Mouse (Mus musculus) kidney, embryonic 16.5 days (tissue): ENCODE measurements at regions not wholly inside any gene's neighbourhood (a gene's known extent, or its start where the extent isn't known, plus 50 kb on each side); places are given as distances from the start of the nearest gene placed in this dataset.
"Not testable (repeated sequence)": the region's sequence is repeated elsewhere in the genome, so short reads cannot be mapped to it uniquely, and the experiment has no call there.

Experiments used
- ATAC-seq: fragments of 200-750 bp; cut with Nextera tagmentation; 2 replicates; pipeline ENCODE4 v1.8.0; 2017; ENCODE audit warnings: moderate TSS enrichment; ENCODE audit not compliant: low FRiP score, low TSS enrichment
- H3K27ac ChIP-seq: fragments of 300-500 bp; sonication (generic); 2 replicates; pipeline ENCODE4 v1.5.1; 2014; ENCODE audit warnings: low read length
- H3K27me3 ChIP-seq: fragments of 300-500 bp; sonication (generic); 2 replicates; pipeline ENCODE4 v1.6.1; 2014; ENCODE audit warnings: low read length, control low read depth, mixed read lengths; ENCODE audit not compliant: insufficient read depth
- H3K36me3 ChIP-seq: fragments of 300-500 bp; sonication (generic); 2 replicates; pipeline ENCODE4 v1.6.1; 2014; ENCODE audit warnings: low read length, control low read depth, mixed read lengths; ENCODE audit not compliant: insufficient read depth
- H3K4me1 ChIP-seq: fragments of 300-500 bp; sonication (generic); 2 replicates; pipeline ENCODE4 v1.6.1; 2014; ENCODE audit warnings: low read length, control low read depth, mixed read lengths; ENCODE audit not compliant: insufficient read depth
- H3K4me2 ChIP-seq: fragments of 300-500 bp; sonication (generic); replicated peaks from 2 replicates; pipeline ENCODE4 v1.6.1; 2014; ENCODE audit warnings: low read depth, low read length
- H3K4me3 ChIP-seq: fragments of 300-500 bp; sonication (generic); 2 replicates; pipeline ENCODE4 v1.5.1; 2014; ENCODE audit warnings: mild to moderate bottlenecking, low read length
- H3K9ac ChIP-seq: fragments of 300-500 bp; sonication (generic); replicated peaks from 2 replicates; pipeline ENCODE4 v1.6.1; 2014; ENCODE audit warnings: low read length
- H3K9me3 ChIP-seq: fragments of 300-500 bp; sonication (generic); 2 replicates; pipeline ENCODE4 v1.6.1; 2016; ENCODE audit warnings: low read length, control low read depth
- whole genome bisulfite sequencing: fragments of 180-500 bp; shearing (Covaris S2); extraction: QIAGEN DNeasy Blood & Tissue Kit; methylation state at CpG from one replicate; pipeline ENCODE4 v1.1.7; 2014; 5-methylcytosine and 5-hydroxymethylcytosine counted together

DNA sequence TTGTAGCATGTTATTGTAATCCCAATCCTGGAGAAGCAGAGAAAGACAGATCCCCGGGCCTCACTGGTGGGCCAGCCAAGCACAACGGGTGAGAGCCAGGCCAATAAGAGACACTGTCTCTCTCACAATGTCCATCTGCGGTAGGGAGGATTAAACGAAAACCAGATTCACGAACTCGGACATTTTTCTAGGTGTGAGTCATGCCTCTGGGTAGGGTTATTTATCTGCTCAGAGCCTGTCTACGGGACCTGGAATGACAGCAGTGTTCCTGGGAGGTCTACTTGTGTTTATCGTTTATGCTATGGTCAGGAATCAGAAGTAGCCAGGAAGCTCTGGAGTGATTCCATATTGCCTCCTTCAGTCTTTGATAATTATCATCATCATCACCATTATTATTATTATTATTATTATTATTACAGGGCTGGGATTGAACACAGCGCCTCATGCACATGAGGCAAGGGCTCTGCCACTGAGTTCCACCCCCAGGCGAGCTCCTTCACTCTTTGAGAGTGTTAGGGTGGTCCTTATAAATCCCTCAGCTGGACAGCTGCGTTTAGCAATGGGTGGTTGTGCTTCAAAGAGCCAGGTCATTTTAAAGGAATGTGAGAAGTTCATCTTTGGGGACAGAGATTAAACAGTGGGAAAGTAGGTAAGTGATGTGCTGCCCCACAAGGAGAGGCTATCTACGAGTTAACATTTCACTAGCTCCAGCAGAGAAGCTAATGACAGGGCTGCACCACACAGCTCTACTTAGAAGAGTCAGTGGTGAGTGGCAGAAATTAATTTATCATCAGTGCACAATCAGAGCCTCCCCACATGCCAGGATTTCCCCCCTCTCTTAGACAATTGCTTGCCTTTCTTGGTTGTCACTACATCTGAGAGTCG is 116.3 kb downstream of the Enc1 start:
- Histone ChIP-seq H3K4me3 (no peak overlapping the region), H3K4me2 (no peak overlapping the region), H3K27ac (no peak overlapping the region), H3K27me3 (no peaks in the 10 kb centered on the region), H3K9ac (no peak overlapping the region), H3K4me1 (0 out of 2 replicates have a peak, but pooled peaks cover 4% of the 10 kb centered on the region), H3K9me3 (no peaks in the 10 kb centered on the region), H3K36me3 (no peaks in the 10 kb centered on the region)
- WGBS, result 46% methylated on average over 13 of the region's 13 CpGs
- ATAC-seq, result peak; percentile 35; the same call in 1 of the 2 replicates

DNA sequence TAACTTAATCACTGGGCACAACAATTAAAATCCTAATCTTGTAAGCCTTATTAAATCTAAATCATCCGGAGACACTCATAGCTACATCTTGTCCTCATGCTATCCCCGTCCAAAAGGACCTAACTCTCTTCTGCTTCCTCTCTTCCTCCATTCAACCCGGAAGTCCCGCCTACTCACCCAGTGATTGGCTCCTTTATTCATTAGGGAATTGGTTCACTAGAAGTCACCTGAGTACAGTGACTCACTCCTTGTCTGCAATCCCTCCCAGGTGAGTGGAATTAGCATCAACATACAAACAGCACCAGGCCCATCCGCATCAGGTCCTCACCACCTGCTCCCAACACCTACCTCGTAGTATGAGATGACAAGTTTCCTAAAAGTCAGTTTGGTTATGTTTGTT is 114.5 kb downstream of the Enc1 start:
- not testable (repeated sequence) for H3K9me3 ChIP-seq, H3K4me1 ChIP-seq, ATAC-seq, H3K4me2 ChIP-seq, H3K27me3 ChIP-seq, H3K9ac ChIP-seq, H3K27ac ChIP-seq, H3K36me3 ChIP-seq, H3K4me3 ChIP-seq
- WGBS, result 92% methylated on average over 6 of the region's 6 CpGs

DNA sequence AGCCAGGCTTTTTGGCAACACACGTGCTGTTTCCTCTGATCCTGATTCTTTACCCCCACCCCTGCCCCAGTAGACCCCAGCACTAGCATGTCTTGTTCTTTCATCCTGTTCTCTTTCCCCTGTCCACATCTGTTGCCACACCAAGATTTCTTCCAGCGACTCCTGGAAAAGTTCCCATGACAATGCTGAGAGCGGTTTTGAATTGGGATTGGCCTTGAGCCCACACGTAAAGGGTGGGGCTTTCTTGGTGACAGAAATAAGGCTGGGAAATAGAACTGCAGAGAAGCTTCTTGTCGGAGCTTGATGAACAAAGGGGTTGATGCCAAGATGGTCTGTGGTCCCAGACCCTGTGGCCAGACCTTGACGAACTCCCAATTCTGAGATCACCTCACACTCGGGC is 106.8 kb downstream of the Enc1 start:
- no peak for ATAC-seq
- Histone ChIP-seq H3K4me3 (no peak overlapping the region), H3K27me3 (no peaks in the 10 kb centered on the region), H3K9ac (no peak overlapping the region), H3K27ac (no peak overlapping the region), H3K4me2 (no peak overlapping the region), H3K36me3 (no peaks in the 10 kb centered on the region), H3K9me3 (no peaks in the 10 kb centered on the region), H3K4me1 (no peaks in the 10 kb centered on the region)
- WGBS, result 70% methylated on average over 7 of the region's 7 CpGs

DNA sequence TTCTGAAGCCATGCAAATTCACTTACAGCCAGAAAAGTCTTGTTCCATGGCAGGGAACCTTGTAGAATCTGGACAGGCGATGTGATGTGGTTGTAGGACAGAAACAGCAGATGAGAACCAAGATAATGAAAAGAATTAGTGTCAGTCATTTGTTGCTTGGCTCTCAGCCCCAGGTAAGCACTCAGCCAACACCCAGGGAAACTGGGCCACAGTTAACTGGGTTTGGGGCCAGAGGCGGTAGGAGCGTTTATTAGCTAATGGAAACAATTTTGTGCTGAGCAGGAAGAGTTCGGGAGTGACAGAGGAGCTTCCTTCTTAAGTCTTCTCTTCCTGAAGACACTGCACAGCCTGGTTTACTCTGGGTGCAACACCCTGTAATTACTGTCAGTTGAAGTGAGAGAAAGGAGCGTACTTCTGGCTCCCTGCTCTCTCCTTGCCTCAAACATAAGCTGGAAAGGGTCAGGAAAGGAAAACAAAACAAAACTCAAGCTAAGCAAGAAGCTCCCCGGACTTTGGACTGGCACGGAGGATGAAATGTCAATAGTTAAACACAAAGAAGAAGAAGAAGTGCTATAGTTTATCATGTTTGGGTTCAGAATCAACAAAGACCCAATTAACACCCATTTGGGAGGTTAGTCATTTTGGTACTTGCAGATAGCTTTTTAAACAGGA is 100.4 kb downstream of the Enc1 start:
- no peaks in the 10 kb centered on the region for H3K9me3 ChIP-seq
- H3K36me3 ChIP-seq, result no peaks in the 10 kb centered on the region
- no peak overlapping the region for H3K9ac ChIP-seq
- no peak for ATAC-seq
- no peak overlapping the region for H3K4me3 ChIP-seq
- 38% methylated on average over 7 of the region's 7 CpGs for WGBS
- H3K27ac ChIP-seq, result no peak overlapping the region
- no peak overlapping the region for H3K4me2 ChIP-seq
- H3K27me3 ChIP-seq, result no peaks in the 10 kb centered on the region
- H3K4me1 ChIP-seq, result peaks cover 16% of the 10 kb centered on the region; the same call in 1 of the 2 replicates

DNA sequence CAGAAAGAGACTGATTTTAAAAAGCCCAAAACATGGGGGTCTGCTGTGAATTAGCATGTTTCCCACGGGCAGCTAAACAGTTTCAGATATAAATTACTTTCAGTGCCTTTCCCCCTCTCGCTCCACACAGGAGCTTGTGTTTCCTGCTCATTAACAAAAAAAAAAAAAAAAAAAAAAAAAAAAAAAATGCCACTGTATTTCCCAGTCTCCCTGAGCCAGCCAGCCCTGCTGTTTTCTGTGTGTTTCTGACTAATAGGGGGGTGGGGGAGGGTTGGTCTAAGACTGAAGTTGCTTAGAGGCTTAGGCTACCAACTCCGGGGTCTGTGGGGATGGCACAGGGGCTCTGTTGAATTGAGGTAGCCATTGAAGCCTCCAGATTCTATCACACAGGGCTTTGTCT is 97.0 kb downstream of the Enc1 start:
- H3K27ac ChIP-seq, result no peak overlapping the region
- ATAC-seq, result no peak
- 15% methylated on average over 3 of the region's 3 CpGs for whole genome bisulfite sequencing
- no peak overlapping the region for H3K9ac ChIP-seq
- peaks cover 16% of the 10 kb centered on the region; the same call in 1 of the 2 replicates for H3K4me1 ChIP-seq
- H3K9me3 ChIP-seq, result no peaks in the 10 kb centered on the region
- no peaks in the 10 kb centered on the region for H3K27me3 ChIP-seq
- H3K4me2 ChIP-seq, result no peak overlapping the region
- no peak overlapping the region for H3K4me3 ChIP-seq
- no peaks in the 10 kb centered on the region for H3K36me3 ChIP-seq

DNA sequence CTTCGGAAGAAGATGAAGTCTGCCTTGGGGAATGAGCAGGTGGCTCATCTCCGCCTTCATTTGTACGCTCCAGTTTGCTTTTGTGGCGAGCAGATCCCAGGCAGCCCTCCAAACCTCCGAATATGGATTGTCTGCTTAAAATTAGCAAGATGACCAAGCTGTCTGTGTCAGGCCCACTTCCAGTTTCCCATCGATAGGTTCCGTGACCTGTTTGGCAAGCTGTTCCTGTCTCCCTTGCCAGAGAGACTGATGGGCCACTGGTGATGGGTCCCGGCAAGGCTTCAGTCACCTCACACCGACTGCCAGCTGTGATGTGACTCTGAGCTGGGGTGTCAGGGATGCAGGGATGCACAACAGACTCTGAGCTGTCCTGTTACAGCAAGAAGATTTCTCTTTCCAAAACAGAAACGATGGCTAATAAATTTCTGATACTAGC is 96.4 kb downstream of the Enc1 start:
- 49% methylated on average over 10 of the region's 10 CpGs for WGBS
- H3K9ac ChIP-seq, result no peak overlapping the region
- H3K36me3 ChIP-seq, result no peaks in the 10 kb centered on the region
- no peaks in the 10 kb centered on the region for H3K9me3 ChIP-seq
- no peaks in the 10 kb centered on the region for H3K27me3 ChIP-seq
- H3K27ac ChIP-seq, result no peak overlapping the region
- no peak overlapping the region for H3K4me2 ChIP-seq
- H3K4me3 ChIP-seq, result no peak overlapping the region
- peaks cover 16% of the 10 kb centered on the region; the same call in 1 of the 2 replicates for H3K4me1 ChIP-seq
- ATAC-seq, result no peak

DNA sequence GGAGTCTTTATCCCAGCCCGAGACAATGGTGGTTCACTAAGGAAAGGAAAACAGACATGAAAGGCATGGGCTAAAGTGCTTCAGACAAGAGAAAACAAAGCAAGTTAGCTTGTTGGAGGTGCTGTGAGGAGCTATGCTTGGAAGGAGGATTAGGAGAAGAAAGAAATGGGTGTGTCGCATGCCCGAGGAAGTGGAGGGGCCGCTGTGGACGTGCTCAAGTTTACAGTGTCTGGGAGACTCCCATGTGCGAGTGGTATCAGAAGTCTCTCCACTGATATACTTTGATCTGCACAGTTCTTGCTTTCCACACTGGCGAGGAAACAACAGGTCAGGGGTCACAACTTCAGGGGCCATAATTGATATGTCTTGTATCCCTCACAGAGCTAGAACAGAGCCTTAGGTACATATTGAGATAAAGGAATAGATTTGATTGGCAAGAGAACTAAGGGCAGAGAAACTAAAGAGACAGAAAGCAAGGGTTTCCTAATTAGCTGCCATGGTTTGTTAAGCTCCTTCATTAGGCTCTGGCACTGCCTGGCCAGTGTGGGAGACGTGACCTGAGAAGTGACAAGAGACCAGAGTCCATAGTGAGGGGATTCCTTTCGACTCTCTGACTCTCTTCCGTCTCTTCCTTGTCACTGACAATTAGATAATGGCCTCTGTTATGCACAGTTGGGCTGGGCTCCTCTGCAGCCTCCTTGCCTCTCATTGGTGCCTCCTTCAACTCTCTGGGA is 93.1 kb downstream of the Enc1 start:
- Histone ChIP-seq H3K27me3 (no peaks in the 10 kb centered on the region), H3K4me2 (no peak overlapping the region), H3K9ac (no peak overlapping the region), H3K27ac (no peak overlapping the region), H3K36me3 (no peaks in the 10 kb centered on the region), H3K4me3 (no peak overlapping the region), H3K4me1 (peaks cover 10% of the 10 kb centered on the region; the same call in 1 of the 2 replicates), H3K9me3 (no peaks in the 10 kb centered on the region)
- ATAC-seq, result no peak
- WGBS, result 25% methylated on average over 10 of the region's 10 CpGs

DNA sequence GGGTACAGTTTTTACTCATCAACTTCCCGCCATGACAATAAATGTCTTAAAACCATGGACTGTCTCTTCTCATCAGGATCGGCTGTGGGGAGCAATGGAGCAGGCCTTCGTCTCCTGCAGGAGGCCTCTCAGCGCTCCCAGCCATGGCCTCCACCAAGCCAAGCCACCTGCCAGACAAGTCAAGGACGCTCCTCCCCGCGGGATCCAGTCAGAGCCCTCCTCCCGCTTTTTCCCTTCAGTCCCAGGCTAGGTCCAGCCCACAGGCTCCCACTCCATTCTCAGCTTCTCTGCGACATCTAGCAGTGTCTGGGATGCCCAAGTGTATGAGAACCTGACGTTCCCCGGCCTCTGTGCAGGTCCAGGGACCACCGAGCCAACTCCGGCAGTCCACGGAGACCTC is 90.2 kb downstream of the Enc1 start:
- Histone ChIP-seq H3K27ac (no peak overlapping the region), H3K9ac (no peak overlapping the region), H3K27me3 (no peaks in the 10 kb centered on the region), H3K4me3 (no peak overlapping the region), H3K9me3 (0 out of 2 replicates have a peak, but pooled peaks cover 3% of the 10 kb centered on the region), H3K36me3 (no peaks in the 10 kb centered on the region), H3K4me1 (no peaks in the 10 kb centered on the region), H3K4me2 (no peak overlapping the region)
- 85% methylated on average over 14 of the region's 14 CpGs for WGBS
- no peak for ATAC-seq

DNA sequence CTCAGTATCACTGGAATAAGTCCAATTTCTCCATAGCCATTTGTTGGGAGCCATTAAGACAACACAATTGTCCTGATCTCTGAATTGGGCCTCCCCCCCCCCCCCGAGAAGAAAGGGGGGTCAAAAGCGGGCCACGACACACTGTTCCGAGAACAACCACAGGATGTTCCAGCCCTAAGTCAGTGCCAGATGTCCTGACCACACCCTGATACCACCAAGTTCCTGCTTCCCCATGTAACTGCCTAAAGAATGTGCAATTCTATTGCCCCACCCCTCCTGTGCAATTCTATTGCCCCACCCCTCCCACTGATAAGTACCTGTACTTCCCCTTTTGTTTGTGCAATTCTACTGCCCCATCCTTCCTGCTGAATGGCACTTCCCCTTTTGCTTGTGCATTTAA is 80.4 kb downstream of the Enc1 start:
- WGBS, result 74% methylated on average over 3 of the region's 4 CpGs
- H3K27ac ChIP-seq, result not testable (repeated sequence)

More for the DNA sequence above, 80.4 kb downstream of the Enc1 start:
- H3K9me3 ChIP-seq, H3K4me1 ChIP-seq, H3K27me3 ChIP-seq, H3K4me2 ChIP-seq, ATAC-seq, H3K36me3 ChIP-seq, H3K9ac ChIP-seq, H3K4me3 ChIP-seq: not testable (repeated sequence)
